Mouse (Mus musculus) heart, adult 9 months (tissue): ENCODE data around the gene Mctp1.

ENCODE experiments used
- DNase-seq, 2 experiments: peaks; one replicate each; pipeline ENCODE4 v3.0.0; 2022; ENCODE audit warnings: low spot score in 2 of 2

Mctp1 gene

DNA sequence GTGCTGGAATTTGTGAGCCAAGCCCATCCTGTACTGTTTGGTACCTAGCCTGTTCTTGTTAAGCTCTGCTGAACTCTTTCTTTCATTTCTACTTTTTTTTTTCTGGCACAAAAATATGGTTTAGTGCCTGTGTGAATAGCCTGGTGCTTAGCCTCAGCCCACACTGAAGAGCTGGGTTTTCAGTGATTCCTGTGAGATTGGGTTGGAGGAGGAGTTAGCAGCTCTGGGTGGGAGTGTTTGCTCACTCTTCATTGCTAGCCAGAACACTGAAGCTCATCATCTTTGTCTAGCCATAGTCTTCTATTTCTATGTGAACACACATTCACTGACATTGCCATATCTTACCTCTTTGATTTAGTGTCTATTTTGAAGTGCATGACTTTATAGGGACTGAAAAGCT lies 225.1 kb downstream of the Mctp1 start:
- no peak for DNase-seq

DNA sequence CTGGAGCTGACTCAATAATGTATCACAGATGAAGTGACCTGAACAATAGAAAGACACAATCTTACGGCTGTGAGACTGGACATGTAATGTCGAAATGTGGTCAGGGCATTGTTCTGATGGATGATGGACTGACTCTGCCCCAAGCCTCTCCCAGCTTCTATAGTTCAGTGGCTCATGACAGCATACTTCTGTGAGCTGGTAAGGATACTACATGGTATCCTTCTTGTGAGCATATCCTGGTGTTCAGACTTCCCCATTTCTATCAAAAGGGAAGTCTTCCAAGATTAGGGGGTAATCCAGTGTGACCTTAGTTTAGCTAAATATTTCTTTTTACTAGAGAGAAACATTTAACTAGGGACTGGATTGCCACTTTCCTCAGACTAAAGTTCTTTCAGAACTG lies 227.2 kb downstream of the Mctp1 start:
- DNase-seq, result no peak

DNA sequence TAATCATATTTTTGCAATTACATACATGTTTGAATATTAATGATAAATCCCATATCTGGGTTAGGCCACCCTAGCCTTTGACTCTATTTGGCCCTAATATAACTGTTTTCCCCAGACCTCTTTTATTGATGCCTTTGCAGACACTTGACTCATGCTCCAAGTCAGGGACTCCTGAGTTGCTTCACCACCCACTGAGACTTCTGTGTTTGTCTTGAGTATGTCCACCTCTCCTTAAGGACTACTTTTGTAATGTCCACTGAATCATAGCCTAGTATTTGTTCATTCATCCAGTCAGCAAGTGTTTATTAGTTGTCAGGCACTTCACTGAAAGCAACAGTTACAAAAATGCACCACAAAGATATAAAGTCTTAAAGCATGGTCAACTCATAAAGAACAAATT lies 235.8 kb downstream of the Mctp1 start:
- no peak for DNase-seq

DNA sequence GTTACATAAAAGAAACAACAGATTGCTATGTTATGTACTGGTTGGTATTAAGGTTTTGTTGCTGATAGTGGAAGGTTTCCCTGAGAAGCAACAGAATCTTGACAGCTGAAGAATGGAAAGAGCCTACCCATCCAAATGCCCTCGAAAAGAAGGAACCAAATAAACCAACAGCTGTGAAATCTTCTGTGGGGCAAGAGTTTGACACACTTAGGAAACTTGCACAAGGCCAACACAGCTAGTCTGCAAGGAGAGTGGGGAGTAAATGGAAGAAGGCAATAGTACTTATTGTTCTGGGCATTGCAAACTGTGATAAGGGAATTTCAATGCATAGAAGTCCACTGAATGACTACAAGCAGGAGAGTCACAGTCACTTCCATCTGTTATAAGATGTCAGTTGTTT lies 236.2 kb downstream of the Mctp1 start:
- no peak for DNase-seq

DNA sequence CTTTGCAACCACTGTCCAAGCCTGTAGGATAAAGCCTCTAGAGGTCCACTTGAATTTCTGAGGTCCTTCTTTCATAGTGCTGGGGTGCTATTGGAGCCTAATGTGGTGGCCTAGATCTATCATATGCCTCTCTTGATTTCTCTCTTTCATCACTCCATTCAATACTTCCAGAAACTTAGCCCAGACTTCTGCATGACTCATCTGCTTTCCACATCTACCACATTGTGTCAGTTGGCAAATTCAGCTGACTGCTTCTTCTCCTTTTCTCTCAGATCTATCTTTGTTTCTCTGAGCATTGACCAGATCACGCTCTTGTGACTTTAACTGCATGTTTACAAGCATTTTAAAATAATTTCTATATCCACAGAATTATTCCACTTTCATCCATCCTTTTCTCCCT lies 249.4 kb downstream of the Mctp1 start:
- no peak for DNase-seq

DNA sequence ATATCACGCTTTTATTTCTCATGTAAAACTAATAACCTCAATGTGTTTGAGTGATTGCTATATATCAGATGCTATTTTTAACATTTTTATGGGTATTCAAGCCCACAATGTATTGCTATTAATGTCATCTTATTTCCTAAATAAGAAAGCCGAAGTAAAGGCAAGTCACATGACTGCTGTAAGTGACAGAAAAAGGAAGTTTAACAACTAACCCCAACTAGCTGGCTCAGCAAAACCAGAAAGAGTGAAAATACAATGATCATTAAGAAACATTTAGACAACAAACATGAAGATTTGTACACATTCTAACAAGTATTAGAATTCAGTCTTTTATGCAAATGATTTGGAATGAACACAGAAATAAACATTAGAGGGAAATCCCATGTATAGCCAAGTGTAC lies 253.9 kb downstream of the Mctp1 start:
- DNase-seq, result no peak

DNA sequence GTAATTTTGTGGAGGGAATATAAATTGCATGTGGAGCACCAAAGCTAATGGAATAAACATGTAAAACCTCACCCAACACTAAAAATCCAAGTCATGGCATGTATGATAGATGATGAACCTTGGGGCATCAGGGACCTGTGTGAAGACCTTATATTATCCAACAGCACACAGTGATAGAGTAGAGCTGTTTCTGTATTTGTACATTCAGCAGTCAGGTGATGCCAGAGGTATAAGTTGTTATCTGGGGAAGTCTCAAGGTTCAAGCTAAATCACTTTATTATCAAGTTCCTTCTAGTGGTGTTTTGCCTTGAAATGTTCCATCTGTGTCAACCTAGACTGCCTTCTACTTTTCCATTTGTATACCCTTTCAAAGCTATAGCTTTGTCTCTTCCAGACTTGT lies 275.2 kb downstream of the Mctp1 start:
- no peak for DNase-seq

DNA sequence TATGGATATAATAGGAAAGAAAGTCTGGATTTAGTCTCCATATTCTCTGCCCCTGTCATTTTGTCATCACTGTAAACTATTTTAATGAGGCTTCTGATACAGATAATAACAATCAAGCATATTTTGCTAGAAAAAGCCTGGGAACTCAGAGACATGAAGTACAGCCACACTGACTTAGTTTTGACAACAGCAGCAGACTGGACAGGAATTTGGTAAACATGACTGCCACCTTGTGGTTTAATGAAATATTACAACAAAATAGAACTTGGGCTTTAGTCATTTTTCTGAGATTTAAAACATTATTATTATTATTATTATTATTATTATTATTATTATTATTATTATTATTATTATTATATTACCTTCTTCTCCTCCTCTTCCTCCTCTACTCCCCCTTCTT lies 297.0 kb downstream of the Mctp1 start:
- DNase-seq, result no peak

DNA sequence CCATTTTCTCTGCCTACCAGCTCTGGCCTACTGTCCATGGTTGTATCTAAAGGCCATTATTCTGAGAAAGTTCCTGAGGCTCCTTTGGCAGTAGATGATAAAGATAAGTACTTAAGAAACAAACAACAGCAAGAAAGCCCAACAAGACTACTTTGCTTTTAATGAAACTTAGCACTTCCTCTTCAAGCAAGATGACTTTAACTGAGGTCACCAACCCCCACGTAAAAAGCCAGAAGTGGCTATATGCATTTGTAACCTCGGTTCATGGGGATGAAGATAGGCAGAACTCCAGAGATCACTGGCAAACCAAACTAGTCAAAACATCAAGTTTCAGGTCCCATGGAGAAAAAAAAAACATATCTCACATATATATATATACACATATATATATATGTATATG lies 305.0 kb downstream of the Mctp1 start:
- no peak for DNase-seq

DNA sequence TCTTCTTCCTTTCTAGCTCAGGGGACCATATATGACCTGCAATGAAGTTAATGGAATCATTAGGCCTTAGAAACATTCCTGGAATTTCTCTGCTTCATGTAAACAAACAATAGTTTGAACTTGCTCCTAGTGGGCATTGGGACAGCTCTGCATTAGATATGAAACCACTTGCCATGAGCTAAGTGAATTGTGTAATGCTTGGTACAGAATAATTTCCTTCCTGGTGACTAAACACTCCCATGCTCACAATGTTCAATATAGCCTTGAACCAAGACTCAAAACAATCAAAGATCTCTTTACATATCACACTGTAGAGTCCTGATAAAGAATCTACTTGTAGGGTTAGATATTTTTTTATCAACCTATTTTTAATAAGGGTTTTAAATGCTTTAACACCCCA lies 305.8 kb downstream of the Mctp1 start:
- no peak for DNase-seq

DNA sequence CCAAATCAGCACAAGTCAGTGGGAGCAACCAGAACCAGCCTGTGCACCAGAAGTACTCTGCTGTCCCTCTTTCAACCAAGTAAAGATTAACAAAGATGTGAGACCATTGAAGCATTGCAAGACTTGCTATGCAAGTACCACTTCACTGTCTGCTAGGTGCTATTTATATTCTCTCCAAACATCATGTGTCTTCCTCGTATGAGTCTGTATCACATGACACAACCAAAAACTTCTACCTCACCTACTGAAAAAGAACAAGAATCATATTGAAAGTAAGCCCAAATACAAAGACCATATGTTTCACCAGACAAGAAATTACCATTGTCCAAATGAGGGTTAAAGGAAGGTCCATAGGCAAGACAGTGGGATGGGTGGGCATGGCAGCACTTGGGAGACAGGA lies 306.4 kb downstream of the Mctp1 start:
- no peak for DNase-seq

DNA sequence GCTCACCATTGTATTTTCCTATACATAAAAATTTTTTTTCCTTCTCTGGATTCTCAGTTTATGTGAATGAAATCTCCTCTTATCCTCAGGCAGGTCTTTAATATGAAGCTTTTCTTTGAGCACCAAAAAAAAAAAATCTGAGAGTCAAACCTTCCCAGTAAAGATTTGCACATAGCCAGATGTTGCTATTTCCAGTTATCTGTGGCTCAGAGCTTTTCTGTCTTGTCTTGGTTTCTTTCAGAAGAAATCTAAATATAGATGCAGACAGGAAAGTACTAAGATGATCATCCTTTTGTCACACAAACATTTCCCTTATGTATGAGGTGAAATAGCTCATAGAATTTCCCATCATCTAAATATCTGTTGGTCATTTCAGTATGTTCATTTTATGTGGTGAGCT lies 349.7 kb downstream of the Mctp1 start:
- DNase-seq, result no peak

DNA sequence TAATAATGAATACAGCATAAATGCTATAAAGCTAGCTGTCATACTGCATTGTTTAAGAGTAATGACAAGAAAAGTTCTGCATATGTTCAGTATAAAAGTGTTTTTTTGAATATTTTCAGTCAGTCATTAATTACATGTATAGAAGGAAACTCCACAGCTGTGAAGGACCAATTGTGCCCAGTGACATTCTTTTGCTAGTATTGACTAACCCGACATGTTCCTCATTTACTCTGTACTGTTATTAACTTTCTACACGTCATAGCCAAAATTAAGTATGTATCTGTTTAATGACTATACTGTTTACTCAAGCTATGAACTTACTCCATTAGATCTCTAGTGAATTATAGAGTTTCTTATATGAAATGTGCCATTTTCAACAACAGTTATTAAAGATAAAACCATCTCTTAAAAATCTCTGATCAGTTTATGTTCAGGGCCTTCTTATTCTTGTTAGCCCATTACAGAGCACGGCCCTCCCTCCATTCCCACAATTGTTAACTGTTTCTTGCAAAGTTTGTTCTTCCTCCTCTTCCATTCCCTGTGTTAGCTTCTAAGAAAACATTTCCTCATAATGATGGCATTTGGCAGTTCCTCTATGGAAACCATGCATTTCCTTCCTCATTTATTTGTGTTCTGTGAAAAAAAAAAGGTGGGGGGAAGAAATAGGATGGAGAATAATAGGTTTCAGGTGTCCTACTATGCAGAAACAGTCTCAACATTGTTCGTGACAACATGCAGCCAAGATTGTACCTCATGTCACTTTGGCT lies 366.5 kb downstream of the Mctp1 start:
- no peak for DNase-seq

DNA sequence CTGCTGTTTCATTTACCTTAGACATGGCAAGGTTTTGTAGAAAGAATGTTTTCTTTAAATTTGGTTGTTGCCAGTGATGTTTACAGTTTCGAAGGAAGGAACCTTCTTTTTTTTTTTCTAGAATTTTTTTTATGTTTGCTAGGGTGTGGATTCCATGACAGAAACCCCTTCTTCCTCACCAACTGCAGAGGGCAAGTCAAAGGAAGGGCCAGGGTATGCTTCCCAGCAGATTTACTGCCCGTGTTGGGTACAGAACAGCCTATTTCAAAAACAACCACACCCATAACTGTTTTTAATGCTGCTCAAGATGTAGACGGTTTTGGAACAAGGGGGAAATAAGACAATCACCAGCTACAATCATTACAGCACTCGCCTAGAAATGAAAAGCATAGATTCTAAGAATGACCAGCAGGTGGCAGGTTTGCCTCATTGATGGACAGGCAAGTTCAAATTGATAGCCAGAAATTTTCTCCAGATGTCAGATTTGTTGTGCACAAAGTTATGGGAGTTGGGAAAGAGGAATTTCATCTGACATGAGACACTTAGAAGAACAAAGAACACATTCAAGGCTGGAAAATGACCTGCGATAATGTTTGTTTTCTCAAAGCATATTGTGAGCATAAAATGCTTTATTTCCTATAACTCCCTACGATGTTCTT lies 375.6 kb downstream of the Mctp1 start:
- no peak for DNase-seq

DNA sequence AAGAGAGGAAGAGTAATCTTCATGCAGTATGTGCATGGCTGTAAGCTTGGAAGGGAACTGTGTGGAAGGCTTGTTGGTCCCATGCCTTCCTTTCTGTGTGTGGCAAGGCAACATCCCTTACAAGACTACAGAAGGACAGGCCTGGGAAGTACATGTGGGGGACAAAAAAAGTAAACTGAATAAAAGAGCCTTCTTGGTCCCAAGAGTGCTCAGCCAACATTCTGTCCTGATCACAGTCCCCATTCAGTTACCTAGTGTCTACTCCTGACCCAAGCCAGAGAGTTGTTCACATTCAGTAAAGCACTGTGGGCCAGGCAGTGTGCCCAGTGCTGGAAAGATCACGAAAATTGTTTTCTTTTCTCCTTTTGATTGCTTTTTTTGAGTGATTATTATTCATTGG lies 415.3 kb downstream of the Mctp1 start:
- no peak for DNase-seq

DNA sequence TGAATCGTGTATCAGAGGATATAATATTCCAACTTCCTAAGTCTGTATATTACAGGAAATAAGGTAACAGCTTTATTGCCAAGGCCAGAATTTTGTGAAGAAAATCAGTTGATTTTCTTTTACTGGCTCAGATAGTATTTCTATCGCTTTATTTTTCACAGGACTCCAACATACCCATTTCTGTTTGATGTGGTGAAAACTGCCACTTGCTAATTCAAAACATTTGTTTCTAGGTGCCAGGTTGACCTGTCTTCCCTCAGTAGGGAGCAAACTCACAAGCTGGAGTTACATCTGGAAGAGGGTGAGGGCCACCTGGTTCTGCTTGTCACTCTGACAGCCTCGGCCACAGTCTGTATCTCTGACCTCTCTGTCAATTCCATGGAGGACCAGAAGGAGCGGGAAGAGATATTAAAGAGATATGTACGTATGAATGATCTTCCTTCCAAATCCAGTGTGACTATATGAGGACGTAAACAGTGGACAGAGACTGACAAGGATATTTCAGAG lies 416.8 kb downstream of the Mctp1 start:
- DNase-seq, result no peak

DNA sequence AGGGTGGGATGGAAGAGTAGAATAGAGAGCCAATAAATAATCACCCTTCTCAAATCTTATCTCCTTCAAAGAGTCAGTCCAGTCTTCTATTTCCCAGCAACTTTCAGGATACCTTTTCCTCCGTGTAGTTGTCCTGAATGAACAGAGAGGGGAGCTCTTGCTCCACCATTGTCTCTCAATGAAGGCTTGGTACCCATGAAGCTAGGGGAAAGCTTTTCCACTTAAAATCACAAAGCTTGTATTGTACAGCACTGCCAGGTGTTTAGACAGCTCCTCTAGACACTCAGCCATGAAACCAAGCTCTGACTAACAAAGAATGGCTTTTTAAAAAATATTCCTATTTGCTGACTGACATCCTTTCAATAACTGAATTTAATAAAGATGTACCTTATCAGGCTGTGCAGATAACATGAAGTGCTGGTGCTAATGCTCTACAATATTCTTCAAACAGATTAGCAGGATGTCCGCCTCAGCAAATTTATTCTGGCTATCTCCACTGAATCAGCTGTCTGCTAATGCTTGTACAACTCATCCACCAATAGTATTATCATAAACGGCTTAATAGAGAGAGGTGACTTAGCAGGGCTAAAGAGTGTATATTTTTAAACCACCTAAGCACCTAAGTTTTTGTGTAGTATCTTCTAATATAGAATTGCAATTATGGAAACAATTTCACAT lies 417.9 kb downstream of the Mctp1 start:
- no peak for DNase-seq

DNA sequence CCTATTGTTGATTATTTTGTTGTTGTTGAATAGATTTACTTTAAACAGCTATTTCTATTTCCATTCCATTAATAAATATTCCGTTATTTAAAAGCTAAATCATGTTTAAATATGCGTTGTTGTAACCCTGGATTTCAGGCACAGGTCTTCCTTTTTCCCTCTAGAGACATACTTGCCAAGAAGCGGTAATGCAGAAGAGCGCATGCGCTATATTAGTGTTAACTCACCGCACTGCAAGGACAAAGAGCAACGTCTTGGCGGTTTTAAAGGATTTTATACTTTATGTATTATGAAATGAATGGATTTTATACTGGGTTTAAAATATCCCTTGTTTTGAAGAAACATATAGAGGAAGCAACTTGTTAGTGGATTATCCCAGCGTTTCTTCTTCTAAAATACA lies 418.6 kb downstream of the Mctp1 start:
- no peak for DNase-seq

DNA sequence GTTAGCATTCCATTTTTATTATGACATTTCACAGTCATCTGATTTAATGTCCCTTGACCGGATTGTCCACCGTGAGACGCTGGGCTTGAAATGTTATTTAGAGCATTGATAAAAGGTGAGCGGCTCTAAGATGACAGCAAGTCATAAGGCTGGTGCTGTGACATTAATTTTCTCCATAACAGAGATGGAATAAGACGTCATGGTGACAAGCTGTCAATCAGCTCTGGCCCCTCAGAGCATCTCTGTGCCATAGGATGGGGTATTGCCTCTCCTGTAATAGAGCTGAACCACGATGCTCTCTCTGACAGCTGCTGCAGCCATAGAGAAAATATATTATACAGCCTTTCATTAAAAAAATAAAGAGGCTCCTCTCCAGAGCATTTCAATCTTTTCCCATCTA lies 419.5 kb downstream of the Mctp1 start:
- DNase-seq, result no peak

DNA sequence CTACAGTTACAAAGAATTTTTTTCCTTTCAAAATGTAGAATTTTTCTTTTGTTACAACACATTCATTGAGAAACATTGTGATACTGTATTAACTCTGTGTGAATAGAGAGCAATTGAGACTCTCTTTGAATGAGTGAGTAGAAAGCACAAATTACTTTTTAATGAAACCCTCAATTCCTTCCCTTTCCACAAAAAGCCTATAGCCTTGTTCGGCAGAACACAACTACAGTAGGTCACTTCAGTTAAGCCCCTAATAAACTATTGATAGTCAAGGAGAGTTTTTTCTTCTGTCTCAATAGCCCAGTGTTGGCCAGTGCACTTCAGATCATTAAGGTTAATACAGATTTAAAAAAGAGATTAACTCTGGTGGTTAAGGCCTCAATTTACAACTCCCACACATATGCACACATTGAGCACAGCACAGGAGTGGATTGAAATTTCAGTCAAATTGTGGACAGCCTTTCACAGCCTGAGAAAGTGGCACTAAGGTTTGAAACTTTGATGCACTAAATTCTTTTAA lies 424.6 kb downstream of the Mctp1 start:
- DNase-seq, result no peak

DNA sequence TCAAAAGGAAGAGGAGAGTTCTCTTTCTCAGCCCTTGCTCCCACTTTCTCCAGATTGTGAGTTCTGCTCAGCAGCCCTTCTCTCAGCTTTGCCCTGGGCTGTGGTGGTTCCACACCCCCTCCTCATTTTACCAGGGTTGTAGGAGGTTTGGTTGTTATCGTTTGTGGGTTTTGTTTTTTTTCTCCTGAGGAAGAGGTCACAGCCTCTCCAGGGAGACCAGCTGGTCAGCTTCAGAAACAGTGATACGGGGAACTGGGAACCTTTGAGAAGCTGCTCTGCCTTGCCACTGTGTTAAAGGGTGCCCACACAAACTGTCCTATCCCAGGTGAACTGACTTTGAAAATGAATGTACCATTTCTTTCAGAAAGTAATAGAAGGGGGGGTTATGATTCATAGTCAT lies 425.5 kb downstream of the Mctp1 start:
- DNase-seq, result no peak

DNA sequence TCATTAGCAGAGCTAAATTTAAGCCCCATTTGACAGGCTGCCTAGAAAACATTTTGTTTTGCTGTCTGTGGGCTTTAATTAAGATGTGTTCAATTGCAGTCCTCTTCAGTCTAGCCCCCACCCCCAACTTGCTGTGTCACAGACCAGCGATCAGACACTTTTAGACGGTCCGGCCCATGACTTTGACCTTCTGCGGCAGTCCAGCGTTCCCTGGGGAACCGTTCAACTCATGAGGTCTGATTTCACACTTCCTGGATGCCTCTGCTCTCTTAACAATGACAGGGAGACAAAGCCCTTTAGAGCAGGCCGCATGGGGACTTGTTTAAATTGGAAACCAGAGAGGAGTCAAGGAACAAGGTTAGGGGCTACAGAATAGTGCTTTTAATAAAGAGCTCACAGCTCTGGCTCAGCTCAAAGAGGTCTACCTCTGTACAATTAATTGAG lies 426.2 kb downstream of the Mctp1 start:
- peak in 1 of 2 experiments; percentile 0 for DNase-seq

DNA sequence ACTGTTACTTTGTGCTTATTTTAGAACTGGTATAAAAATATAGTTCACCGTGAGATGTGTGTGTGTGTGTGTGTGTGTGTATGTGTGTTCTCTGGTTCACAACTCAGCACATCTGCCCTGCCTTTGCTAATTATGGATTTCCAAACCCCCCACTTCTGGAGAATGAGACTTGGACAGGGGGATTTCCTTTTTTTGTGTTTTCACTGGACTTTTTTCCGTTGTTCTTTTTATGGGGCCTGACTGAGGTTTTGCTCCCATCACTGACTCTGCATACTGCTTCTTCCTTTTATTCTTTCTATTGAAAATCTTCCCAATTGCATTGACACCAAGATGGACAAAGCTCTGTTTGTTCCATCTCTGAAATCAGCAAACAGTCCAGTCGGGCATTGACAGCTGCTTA lies 438.7 kb downstream of the Mctp1 start:
- DNase-seq, result no peak
